Mouse (Mus musculus): ENCODE data around the gene Sf1. TPM values are rescaled to one million over a fixed set of nuclear protein-coding genes. Genes with fewer than 3 reads are reported as not detected.

Gene Sf1
- polyA plus RNA-seq, 1 experiment from 2014 or later: 42.3 TPM

GRCm38 (mm10) chr19:6343066-6343925 lies 20.2 kb upstream of the Sf1 start:
- WGBS: 77% methylated on average over 19 of the region's 19 CpGs
- no peak overlapping the region for H3K4me2 ChIP-seq (replicated peaks; ENCODE audit: low read depth)
- no peaks in the 10 kb centered on the region for H3K9me3 ChIP-seq (ENCODE audit: control insufficient read depth, low read length)
- no peaks in the 10 kb centered on the region for H3K27me3 ChIP-seq (ENCODE audit: control insufficient read depth, insufficient read depth, low read length)
- no peak overlapping the region for H3K4me3 ChIP-seq (ENCODE audit: low read depth, low read length)
- H3K36me3 ChIP-seq (ENCODE audit: control insufficient read depth, insufficient read depth, low read length): peaks cover 15% of the 10 kb centered on the region; the same call in 1 of the 2 replicates
- no peaks in the 10 kb centered on the region for H3K4me1 ChIP-seq (replicated peaks; ENCODE audit: control insufficient read depth, insufficient read depth)
- H3K9ac ChIP-seq (ENCODE audit: low read length): no peak overlapping the region
- DNase-seq (ENCODE audit: low spot score): no peak
- no peak overlapping the region for H3K27ac ChIP-seq (replicated peaks)
- TF ChIP-seq CTCF (IDR thresholded peaks at IDR 0.05; ENCODE audit: low read depth) (no peak), EP300 (optimal IDR thresholded peaks at IDR 0.05) (no peak)
- ATAC-seq (ENCODE audit: low FRiP score, low TSS enrichment): no peak

GRCm38 (mm10) chr19:6343996-6344395 lies 19.5 kb upstream of the Sf1 start:
- Histone ChIP-seq H3K4me3 (ENCODE audit: low read depth, low read length) (no peak overlapping the region), H3K27me3 (ENCODE audit: control insufficient read depth, insufficient read depth, low read length) (no peaks in the 10 kb centered on the region), H3K4me2 (replicated peaks; ENCODE audit: low read depth) (no peak overlapping the region), H3K9me3 (ENCODE audit: control insufficient read depth, low read length) (no peaks in the 10 kb centered on the region), H3K27ac (replicated peaks) (no peak overlapping the region), H3K36me3 (ENCODE audit: control insufficient read depth, insufficient read depth, low read length) (peaks cover 10% of the 10 kb centered on the region; the same call in 1 of the 2 replicates), H3K9ac (ENCODE audit: low read length) (no peak overlapping the region), H3K4me1 (replicated peaks; ENCODE audit: control insufficient read depth, insufficient read depth) (no peaks in the 10 kb centered on the region)
- WGBS: 89% methylated on average over 5 of the region's 5 CpGs
- DNase-seq (ENCODE audit: low spot score) (no peak), ATAC-seq (ENCODE audit: low FRiP score, low TSS enrichment) (no peak)
- TF ChIP-seq EP300 (optimal IDR thresholded peaks at IDR 0.05): no peak
- TF ChIP-seq CTCF (IDR thresholded peaks at IDR 0.05; ENCODE audit: low read depth): no peak

GRCm38 (mm10) chr19:6346023-6346422 lies 17.5 kb upstream of the Sf1 start:
- DNase-seq (ENCODE audit: low spot score) (no peak), ATAC-seq (ENCODE audit: low FRiP score, low TSS enrichment) (no peak)
- Histone ChIP-seq H3K9me3 (ENCODE audit: control insufficient read depth, low read length) (no peaks in the 10 kb centered on the region), H3K4me3 (ENCODE audit: low read depth, low read length) (no peak overlapping the region), H3K27me3 (ENCODE audit: control insufficient read depth, insufficient read depth, low read length) (no peaks in the 10 kb centered on the region), H3K4me2 (replicated peaks; ENCODE audit: low read depth) (no peak overlapping the region), H3K4me1 (replicated peaks; ENCODE audit: control insufficient read depth, insufficient read depth) (no peaks in the 10 kb centered on the region), H3K36me3 (ENCODE audit: control insufficient read depth, insufficient read depth, low read length) (peaks cover 9% of the 10 kb centered on the region; the same call in 1 of the 2 replicates), H3K9ac (ENCODE audit: low read length) (no peak overlapping the region), H3K27ac (replicated peaks) (no peak overlapping the region)
- WGBS: 89% methylated on average over 4 of the region's 5 CpGs
- TF ChIP-seq CTCF (IDR thresholded peaks at IDR 0.05; ENCODE audit: low read depth): no peak
- no peak for TF ChIP-seq EP300 (optimal IDR thresholded peaks at IDR 0.05)

- WGBS: 87% methylated on average over 10 of the region's 10 CpGs
- Histone ChIP-seq H3K27me3 (ENCODE audit: control insufficient read depth, insufficient read depth, low read length) (no peaks in the 10 kb centered on the region), H3K36me3 (ENCODE audit: control insufficient read depth, insufficient read depth, low read length) (peaks cover 9% of the 10 kb centered on the region; the same call in 1 of the 2 replicates), H3K4me3 (ENCODE audit: low read depth, low read length) (no peak overlapping the region), H3K4me2 (replicated peaks; ENCODE audit: low read depth) (no peak overlapping the region), H3K27ac (replicated peaks) (no peak overlapping the region), H3K9me3 (ENCODE audit: control insufficient read depth, low read length) (no peaks in the 10 kb centered on the region), H3K4me1 (replicated peaks; ENCODE audit: control insufficient read depth, insufficient read depth) (no peaks in the 10 kb centered on the region), H3K9ac (ENCODE audit: low read length) (no peak overlapping the region)
- no peak for DNase-seq (ENCODE audit: low spot score)
- TF ChIP-seq CTCF (IDR thresholded peaks at IDR 0.05; ENCODE audit: low read depth): no peak
- no peak for TF ChIP-seq EP300 (optimal IDR thresholded peaks at IDR 0.05)
- no peak for ATAC-seq (ENCODE audit: low FRiP score, low TSS enrichment)
These were observed 16.8 kb upstream of the Sf1 start for GRCm38 (mm10) chr19:6346661-6347060.

- Histone ChIP-seq H3K4me2 (replicated peaks; ENCODE audit: low read depth) (no peak overlapping the region), H3K36me3 (ENCODE audit: control insufficient read depth, insufficient read depth, low read length) (peaks cover 9% of the 10 kb centered on the region; the same call in 1 of the 2 replicates), H3K9me3 (ENCODE audit: control insufficient read depth, low read length) (no peaks in the 10 kb centered on the region), H3K27me3 (ENCODE audit: control insufficient read depth, insufficient read depth, low read length) (no peaks in the 10 kb centered on the region), H3K4me1 (replicated peaks; ENCODE audit: control insufficient read depth, insufficient read depth) (no peaks in the 10 kb centered on the region), H3K27ac (replicated peaks) (no peak overlapping the region), H3K4me3 (ENCODE audit: low read depth, low read length) (no peak overlapping the region), H3K9ac (ENCODE audit: low read length) (no peak overlapping the region)
- TF ChIP-seq CTCF (IDR thresholded peaks at IDR 0.05; ENCODE audit: low read depth) (no peak), EP300 (optimal IDR thresholded peaks at IDR 0.05) (no peak)
- ATAC-seq (ENCODE audit: low FRiP score, low TSS enrichment): no peak
- no peak for DNase-seq (ENCODE audit: low spot score)
- 94% methylated on average over 4 of the region's 4 CpGs for WGBS
These were observed 15.9 kb upstream of the Sf1 start for GRCm38 (mm10) chr19:6347615-6348014.

GRCm38 (mm10) chr19:6348717-6349116 lies 14.8 kb upstream of the Sf1 start:
- TF ChIP-seq EP300 (optimal IDR thresholded peaks at IDR 0.05) (no peak), CTCF (IDR thresholded peaks at IDR 0.05; ENCODE audit: low read depth) (no peak)
- Histone ChIP-seq H3K27ac (replicated peaks) (no peak overlapping the region), H3K36me3 (ENCODE audit: control insufficient read depth, insufficient read depth, low read length) (peaks cover 11% of the 10 kb centered on the region; the same call in 1 of the 2 replicates), H3K9ac (ENCODE audit: low read length) (no peak overlapping the region), H3K9me3 (ENCODE audit: control insufficient read depth, low read length) (no peaks in the 10 kb centered on the region), H3K4me3 (ENCODE audit: low read depth, low read length) (no peak overlapping the region), H3K27me3 (ENCODE audit: control insufficient read depth, insufficient read depth, low read length) (no peaks in the 10 kb centered on the region), H3K4me2 (replicated peaks; ENCODE audit: low read depth) (no peak overlapping the region), H3K4me1 (replicated peaks; ENCODE audit: control insufficient read depth, insufficient read depth) (no peaks in the 10 kb centered on the region)
- ATAC-seq (ENCODE audit: low FRiP score, low TSS enrichment) (no peak), DNase-seq (ENCODE audit: low spot score) (no peak)
- whole genome bisulfite sequencing: 74% methylated on average over 9 of the region's 9 CpGs

All from stomach, postnatal 0 days (tissue).